Mouse (Mus musculus) granulocyte monocyte progenitor cell, adult 5-6 weeks (primary cell): ENCODE measurements around the gene Tmem270. TPM values are rescaled to one million over a fixed set of nuclear protein-coding genes. Genes with fewer than 3 reads are reported as not detected.

Experiments used
- ATAC-seq: replicated peaks from 2 replicates; pipeline ENCODE4 v1.8.0; 2016; ENCODE audit warnings: mild to moderate bottlenecking, moderate TSS enrichment, inconsistent platforms; ENCODE audit not compliant: poor library complexity, severe bottlenecking
- total RNA-seq, 2 experiments: library from RNA; stranded (forward) in 1 of 2; stranded (reverse) in 1 of 2; fragments of 200-712, 200-1000 nt in 1 of 2; fragments of >200 nt in 1 of 2; fragmentation: Nextera tagmentation in 1 of 2; gene quantifications; 2 replicates each; pipeline ENCODE4 v1.2.3; 2014 to 2017

Gene Tmem270
- total RNA-seq, 2 experiments from 2014 or later, result not detected

DNA sequence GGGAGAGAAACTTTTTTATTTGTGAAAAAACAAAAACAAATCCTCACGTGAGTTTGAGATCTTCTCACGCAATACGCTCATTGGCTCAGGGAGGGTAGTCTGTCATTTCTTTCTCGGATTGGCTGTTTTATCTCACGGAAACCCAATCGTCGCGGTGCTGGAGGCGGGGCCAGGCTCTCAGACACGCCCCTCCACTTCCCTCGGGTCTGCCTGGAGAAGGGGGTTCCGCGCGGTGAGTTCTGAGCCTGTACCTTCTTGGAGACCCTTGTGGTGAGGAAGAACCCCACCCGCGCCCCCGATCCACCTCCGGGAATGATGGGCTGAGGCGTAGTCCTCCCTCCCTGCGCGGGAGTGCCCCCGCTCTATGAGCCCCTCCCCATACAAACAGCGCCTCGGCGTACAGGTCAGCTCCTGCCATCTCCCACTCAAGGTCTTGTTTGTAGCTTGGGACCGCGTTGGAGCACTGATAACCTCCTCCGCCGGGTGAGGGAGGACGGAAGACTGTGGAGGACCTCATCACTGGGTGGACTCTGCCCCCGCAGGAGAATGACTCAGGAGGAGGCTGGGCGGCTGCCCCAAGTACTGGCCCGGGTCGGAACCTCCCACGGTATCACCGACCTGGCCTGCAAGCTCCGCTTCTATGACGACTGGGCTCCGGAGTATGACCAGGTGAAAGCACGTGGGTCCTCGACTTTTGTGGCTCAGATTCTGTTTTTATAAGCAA, 25.8 kb upstream of the Tmem270 start, which contains the start of gene Mettl27:
Mettl27 (plus strand) TSS at position 190 of the 724 bp plus-strand sequence.
- peak; percentile 93 for ATAC-seq

DNA sequence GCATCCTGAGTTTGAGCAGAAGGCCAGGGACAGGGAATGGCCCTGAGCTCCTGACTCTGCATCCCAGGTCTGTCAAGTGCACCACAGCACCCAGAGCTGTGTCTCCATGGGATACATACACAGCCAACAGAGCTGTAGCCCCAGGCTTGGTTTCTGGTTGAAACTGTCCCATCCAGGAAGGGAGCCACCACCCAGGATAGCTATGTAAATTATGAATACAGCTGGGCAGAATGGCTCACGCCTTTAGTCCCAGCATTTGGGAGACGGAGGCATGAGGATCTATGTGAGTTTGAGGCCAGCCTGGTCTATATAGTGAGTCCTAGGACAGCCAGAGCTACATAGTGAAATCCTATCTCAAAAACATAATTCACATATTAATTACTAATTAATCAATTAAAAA, 23.5 kb upstream of the Tmem270 start:
- ATAC-seq, result no peak

DNA sequence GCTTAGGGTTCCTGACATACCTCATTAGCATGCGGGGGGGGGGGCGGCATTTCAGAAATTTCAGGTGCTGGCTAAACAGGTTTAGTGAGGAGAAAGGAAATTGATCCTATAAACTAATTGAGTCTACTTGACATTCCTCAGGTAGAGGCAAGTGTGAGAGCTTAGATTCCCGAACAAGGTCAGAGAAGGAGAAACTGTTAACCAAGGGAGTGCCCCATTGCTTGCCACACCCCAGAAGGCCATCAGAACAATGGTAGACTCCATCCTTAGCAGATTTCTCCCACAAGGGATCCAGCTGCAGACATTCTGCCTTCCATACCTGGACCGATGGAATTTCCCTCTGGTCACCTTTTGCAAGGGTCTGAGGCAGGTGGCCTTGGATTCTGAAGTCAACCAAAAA, 20.2 kb upstream of the Tmem270 start:
- ATAC-seq, result no peak

DNA sequence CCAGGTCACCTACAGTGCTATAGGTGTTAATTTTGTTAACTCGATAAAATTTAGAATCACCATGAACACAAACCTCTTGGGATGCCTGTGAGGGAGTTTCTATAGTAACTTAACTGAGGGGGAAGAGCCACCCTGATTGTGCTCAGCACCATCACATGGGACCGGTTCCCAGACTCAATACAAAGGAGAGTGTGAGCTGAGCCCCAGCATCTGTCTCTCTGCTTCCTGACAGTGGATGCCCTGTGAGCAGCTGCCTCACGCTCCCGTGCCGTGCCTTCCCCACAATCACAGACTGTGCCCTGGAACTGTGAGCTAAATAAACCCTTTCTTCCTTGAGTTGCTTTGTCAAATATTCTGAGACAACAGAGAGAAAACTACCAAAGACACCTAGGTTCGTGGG, 16.6 kb upstream of the Tmem270 start:
- ATAC-seq, result no peak

DNA sequence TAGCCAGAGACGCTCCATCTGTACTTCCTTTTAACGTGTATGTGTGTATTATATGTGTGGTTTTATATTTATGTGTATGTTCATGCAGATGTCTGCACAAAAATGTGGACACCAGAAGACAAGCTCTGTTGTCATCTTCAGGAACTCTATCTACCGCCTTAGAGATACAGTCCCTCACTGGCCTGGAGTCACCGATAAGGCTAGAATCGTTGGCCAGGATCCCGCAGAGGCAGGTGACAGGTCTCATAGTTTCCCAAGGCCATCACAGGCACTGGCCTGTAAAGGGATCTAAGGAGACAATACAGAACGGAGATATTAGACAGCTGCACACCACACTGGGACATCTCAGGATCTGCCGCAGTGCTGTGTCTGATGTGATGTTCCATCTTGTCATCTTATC, 14.6 kb upstream of the Tmem270 start:
- ATAC-seq, result no peak

DNA sequence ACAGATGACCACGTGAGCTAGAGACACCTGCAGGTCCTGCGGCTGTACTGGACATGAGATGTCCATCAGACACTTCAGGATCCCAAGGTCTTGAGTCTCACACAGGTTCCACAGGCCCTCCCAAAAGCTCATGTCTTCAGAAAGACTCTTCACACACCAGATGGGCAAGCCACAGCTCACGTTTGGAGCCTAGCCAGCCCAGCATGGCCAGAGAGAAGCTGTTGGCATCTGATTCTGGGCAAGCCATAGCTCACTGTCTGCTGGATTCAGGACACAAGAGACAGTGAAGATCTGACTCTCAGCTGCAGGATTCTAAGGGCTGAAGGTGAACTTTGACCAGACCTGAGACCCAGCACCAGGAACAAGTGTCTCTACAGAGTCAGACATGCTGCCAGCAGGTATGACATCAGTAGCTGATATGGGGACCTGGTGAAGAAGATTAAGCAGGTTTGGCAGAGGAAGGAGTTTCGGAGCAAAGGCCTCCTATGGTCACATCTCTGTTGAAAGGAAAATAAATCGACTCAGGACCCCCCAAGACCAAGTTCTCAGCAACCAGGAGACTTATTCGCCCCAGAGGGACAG, 13.7 kb upstream of the Tmem270 start:
- no peak for ATAC-seq

DNA sequence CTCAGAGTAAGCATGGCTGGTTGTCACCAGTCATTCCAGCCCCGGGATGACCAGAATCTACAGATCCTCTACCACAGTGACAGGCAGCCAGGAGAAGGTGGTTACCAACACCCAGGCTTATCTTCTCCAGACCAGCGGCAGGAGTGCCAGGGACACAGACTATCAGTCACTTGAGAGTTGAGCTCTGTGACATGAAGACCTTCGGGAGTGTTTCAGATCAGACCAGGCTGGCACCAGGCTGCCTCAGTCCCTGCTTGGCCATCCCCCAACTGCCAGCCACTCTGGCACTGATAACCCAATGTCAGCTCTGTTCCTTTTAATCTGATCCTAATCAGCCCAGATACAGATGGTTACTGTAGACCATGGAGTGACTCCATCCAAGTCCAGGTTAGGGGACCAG, 12.6 kb upstream of the Tmem270 start:
- ATAC-seq, result no peak

DNA sequence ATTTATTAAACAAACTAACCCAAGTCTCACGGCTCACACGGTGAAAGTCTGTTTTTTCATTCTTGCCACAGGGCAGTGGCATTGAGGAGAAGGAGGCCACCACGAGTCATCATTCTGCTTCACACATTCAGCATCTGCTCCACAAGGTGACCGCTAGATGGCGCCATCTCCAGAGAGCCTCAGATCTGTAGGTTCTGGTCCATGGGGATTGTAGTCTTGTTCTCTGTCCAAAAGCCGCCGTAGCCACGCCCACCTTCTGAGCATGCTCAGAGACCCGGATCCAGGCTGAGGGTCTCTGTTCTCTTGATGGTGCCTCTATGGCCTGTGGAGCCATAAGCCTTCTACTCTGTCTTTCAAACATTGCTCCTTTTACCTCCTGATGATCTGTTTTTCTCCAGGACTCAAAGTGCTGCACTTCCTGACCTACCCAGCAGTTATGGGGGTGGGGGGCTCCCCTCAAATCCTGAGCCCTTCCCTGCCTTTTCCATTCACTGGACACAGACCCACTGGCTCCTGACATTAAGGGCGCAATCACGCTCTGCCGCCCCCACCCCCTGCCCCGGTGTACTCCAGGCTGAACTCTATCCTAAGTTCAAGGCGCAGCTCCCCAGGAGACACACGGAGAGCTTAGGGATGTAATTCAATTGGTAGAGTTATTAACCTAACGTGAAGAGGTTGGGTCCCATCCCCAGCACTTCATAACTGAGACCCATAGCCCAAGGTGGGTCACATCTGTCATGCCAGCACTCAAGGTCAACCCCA, 11.7 kb upstream of the Tmem270 start:
- peak; percentile 73 for ATAC-seq

DNA sequence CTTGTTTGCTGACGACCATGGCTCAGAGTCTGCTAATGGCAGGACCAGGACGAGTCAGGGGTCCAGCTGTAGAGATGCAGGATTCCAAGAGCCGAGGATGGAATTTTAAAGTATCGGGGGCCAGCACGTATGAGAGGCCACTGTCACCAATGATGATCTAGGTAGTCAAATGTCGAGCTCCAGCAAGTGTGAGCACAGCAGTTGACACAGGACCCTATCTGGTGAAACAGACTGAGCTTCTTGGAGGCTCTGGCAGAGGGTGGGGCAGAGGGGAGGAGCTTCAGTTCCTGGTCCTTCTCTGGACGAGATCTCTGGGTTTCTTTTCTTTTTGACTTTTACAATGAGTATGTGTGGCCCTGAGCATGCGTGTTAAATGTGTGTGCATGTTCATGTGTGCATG, 8.8 kb upstream of the Tmem270 start, which contains the start of gene Cldn13:
Cldn13 (minus strand) TSS at position 216 of the 400 bp plus-strand sequence.
- ATAC-seq, result no peak

DNA sequence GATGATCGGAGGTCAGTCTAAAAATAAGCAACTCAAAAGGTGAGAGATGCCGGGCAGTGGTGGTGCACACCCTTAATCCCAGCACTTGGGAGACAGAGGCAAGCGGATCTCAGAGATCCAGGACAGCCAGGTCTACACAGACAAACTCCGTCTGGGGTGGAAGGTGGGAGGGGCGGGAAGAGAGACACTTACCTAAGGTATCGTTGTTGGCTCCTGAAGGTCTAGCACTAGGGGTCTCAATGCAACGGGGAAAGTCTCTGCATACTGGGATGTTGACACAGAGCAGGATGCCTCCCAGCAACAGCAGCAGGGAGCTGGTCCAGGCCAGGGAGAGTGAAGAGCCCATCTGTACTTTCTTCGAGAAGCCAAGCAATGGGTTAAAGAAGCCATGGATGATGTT, 8.0 kb upstream of the Tmem270 start:
- ATAC-seq, result no peak

DNA sequence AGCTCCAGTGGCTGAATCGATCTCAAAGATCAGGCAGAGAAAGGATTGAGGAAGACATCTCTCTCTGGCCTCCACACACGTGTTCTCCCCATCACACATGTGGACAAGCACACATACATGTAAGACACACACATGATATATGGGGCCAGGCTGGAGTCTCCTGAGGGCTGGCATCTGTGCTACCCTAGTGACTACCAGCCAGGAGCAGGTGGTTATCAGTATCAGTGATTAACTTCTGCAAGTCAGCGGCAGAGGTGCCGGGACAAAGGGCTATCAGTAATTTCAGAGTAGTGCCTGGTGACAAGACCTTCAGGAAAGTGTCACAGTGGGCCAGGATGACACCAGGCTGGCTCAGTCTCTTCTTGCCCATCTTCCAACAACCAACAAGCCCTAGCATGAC, 7.2 kb upstream of the Tmem270 start:
- no peak for ATAC-seq

DNA sequence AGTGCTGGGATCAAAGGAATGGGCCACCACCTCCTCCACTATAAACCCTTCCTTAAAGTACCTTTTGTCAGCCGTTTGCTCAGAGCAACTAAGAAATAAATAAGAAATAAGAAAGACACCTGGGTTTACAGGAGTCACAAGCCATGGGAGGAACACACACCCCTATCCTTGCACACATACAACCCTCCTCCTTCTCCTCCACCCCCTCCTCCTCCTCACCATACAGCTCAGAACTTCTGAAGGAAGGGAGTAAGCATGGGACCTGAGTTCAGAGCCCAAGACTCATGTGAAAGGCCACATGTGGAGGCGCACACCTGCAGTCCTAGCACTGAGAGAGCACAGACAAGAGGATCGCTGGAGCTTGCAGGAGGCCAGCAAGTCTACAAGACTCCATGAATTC, 6.8 kb upstream of the Tmem270 start:
- no peak for ATAC-seq

DNA sequence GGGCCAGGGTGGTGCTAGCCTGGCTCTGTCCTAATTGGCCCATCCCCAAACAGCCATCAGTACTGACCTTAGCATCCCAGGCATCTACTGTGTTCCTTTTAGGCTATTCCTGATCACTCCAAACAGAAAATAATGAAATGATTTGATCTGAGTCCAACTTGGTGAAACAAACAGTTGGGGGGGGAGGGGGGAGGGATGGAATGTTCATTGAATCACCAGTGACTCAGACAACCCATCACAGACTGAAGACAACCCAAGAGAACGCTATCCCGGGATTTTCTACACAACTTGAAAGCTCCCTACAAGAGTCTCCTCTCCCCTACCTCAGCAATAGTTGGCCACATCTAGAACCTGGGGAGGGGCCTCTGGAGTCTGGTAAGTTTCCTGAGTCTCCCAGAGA, 5.4 kb upstream of the Tmem270 start:
- ATAC-seq, result no peak

DNA sequence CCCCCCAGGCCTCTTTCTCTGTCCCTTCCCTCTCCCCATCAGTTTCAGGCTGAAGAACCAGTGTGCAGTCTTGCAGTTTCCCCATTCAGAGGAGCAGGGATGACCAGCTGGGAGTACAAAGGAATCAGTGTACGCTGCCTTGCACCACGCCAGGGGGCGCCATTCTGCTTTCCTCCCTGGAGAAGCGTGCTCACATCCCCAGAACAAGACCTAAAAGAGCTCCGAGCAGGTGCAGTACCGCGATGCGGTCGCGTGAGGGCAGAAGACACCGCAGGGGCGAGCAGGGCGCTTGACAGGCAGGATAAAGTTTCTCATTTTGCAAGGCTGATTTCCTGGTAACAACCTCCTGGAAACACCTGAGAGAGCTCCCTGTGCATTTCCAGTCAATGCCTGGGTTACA, 602 bp upstream of the Tmem270 start:
- ATAC-seq, result peak; percentile 99

DNA sequence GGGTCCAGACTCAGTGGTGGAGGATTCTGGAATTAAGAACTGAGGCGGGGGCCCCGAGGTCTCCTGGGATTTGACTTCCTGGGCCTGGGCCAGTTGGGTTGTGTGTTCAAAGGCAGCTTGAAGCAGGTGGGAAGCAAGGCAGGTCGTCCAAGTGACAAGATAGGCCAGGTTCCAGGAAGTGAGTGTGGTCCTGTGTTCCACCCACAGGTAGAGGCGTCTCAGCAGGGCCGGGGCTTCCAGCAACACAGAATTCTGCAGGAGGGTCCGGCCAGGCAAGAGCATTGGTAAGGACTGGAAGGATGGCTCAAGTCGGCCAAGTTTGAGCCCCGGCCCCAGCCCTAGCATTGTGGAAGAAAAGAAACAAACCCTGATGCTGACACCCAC, 4.9 kb downstream of the Tmem270 start:
- ATAC-seq, result no peak

DNA sequence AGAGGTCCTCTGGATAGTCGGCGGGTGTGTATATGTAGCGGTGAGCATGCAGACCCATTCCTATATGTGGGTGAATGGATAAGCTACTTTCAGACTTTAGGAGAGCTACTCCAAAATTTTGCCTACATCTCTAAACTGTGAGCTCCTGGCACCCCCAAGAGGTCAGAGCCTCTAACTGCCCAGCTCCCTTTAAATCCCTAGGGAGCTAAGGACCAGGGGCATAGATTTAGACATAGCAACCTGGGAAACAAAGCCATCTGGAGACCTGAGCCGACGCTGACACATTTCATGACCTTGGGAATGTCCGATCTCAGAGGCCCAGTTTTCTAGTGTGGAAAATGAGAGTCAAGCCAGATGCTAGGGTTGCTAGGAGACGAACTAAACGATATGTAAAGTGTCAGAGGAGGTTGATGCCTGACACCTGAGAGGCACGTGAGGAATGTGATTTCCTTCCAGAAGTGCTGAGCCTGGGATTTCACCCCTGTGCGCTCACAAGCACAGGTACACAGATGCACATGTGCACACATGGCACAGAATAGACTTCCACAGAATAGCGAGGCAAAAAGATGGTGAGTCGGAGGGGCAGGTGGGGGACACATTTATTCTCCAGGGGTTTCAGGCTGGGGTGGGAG, 5.4 kb downstream of the Tmem270 start:
- no peak for ATAC-seq

DNA sequence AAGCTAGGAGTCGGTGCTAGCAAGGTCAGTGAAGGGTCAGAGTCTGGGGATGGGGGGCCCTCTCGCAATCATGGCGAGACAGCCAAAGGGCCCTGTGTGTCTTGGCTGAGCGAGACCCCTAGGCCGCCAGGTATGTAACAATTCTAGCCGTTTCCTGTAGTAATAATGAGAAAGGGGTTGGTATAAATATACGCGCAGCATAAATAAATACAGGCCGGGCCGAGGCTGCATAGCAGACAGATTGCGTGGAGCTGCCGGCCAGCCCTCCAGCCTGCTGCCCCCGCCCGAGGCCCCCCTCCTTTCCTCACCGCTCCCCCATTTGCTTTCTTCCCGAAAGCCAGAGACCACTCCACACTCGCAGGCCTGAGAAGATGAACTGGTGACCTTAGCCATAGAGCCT, 8.9 kb downstream of the Tmem270 start:
- no peak for ATAC-seq

DNA sequence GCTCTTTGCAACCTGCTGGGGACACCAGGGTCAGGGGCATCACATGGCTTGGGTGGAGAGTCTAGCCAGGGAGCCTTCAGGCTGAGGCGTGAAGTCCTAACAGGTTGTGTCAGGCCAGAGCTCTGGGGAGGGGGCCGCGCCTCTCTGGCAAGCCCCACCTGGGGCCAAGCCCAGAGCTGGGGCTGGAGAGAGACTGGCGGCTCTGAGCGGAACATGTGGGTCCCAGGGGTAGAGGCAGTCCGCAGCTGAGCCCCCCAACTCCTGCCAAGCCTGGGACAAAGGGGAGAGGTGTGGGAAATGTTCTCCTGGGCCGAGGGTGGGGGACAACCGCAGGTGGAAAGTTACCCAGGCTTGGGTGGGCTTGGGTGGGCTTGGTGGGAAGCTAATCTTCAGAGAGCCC, 9.6 kb downstream of the Tmem270 start:
- ATAC-seq, result no peak

DNA sequence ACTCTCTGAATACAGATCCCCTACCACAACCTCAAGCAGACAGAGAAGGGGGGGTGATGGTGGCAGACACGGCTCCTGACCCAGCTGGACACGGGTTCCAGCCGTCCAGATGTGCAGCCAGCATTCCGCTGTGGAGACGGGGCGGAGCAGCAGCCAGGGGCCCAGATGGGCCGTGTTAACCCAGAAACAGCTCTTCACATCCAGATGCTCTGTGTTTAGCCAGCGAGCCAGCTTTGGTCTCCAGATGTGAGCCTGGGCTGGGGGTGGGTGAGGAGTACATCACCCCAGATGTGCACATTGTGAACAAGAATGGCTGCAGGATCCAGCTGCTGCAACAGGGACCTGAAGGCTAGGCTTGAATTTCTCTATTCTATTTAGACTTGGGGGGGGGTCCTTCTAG, 11.2 kb downstream of the Tmem270 start:
- ATAC-seq, result no peak

DNA sequence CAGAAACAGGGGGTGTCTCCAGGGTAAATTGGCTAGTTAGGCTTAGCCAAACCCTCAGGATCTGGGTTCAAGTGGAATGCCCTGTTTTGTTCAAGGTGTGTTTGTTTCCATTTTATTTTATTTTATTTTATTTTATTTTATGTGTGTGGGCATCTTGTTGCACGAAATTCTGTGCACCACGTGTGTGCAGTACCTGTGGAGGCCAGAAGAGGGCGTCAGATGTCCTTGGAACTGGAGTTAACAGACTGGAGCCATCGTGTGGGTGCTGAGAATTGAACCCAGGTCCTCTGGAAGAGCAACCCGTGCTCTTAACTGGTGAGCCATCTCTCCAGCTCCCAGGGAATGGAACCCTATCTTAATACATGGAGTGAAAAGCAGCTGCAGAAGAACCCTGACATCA, 13.8 kb downstream of the Tmem270 start:
- ATAC-seq, result no peak

DNA sequence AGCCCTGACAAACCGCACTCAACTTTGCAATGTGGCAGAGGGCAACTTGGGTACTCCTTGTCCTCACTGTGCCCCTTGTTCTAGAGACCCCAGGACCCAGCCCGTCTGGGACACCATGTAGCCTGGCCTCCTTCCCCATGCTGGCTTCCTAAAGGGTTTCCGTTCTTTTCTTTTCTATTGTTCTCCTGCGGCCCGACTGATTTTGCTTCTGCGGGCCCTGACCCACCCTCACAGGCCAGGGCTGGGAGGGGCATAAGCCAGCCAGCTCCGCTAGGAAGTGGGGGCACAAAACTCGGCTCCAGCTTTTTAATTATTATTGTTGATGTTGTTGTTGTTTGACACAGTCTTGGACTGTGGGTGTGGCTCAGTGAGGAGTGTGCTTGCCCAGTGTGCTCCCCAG, 15.0 kb downstream of the Tmem270 start:
- no peak for ATAC-seq
